Mouse (Mus musculus) thymus, adult 2 months (tissue): ENCODE measurements around the gene Rbfox3. TPM values are rescaled to one million over a fixed set of nuclear protein-coding genes. Genes with fewer than 3 reads are reported as not detected.

Experiments
- DNase-seq: peaks from one replicate; pipeline ENCODE4 v3.0.0; 2021
- H3K27ac ChIP-seq: fragments of 200-500 bp; 2 replicates; pipeline ENCODE4 v1.5.1; 2012; ENCODE audit warnings: low read length, control low read depth; ENCODE audit not compliant: control insufficient read depth, insufficient read depth
- H3K27me3 ChIP-seq: fragments of 200-500 bp; 2 replicates; pipeline ENCODE4 v1.6.1; 2012; ENCODE audit warnings: mild to moderate bottlenecking, low read length, moderate library complexity, mixed read lengths; ENCODE audit not compliant: control insufficient read depth, insufficient read depth
- H3K36me3 ChIP-seq: fragments of 200-500 bp; 2 replicates; pipeline ENCODE4 v1.6.1; 2012; ENCODE audit warnings: mild to moderate bottlenecking, low read length, moderate library complexity; ENCODE audit not compliant: control insufficient read depth, insufficient read depth
- H3K4me1 ChIP-seq: fragments of 200-500 bp; replicated peaks from 2 replicates; pipeline ENCODE4 v1.6.1; 2012; ENCODE audit warnings: low read length; ENCODE audit not compliant: control insufficient read depth, insufficient read depth
- H3K4me3 ChIP-seq: fragments of 200-500 bp; 2 replicates; pipeline ENCODE4 v1.5.1; 2012; ENCODE audit warnings: mild to moderate bottlenecking, low read length, control low read depth, moderate library complexity; ENCODE audit not compliant: control insufficient read depth, insufficient read depth
- CTCF ChIP-seq: fragments of 200-500 bp; IDR thresholded peaks from 2 replicates; pipeline ENCODE4 v1.5.1; 2012; ENCODE audit warnings: mild to moderate bottlenecking, control low read depth, low read length, moderate library complexity, borderline replicate concordance; ENCODE audit not compliant: control insufficient read depth, poor library complexity, insufficient read depth; ENCODE audit errors: extremely low read depth
- POLR2A ChIP-seq: fragments of 200-500 bp; IDR thresholded peaks from 2 replicates; pipeline ENCODE4 v1.6.1; 2012; ENCODE audit warnings: mild to moderate bottlenecking, low read length, control low read depth, moderate library complexity; ENCODE audit not compliant: control insufficient read depth, poor library complexity, insufficient read depth; ENCODE audit errors: extremely low read depth
- WGBS: fragments of 180-500 bp; shearing (Covaris S2); methylation state at CpG from one replicate; pipeline ENCODE4 v1.1.7; 2018; 5-methylcytosine and 5-hydroxymethylcytosine counted together
- polyA plus RNA-seq: library from polyadenylated mRNA; depleted of rRNA; stranded (reverse); fragments of >200 nt; gene quantifications from 2 replicates; pipeline ENCODE4 v1.2.3, GENCODE M21; 2012; rRNA removed

The Rbfox3 gene
- 0.32 and 0.50 TPM in 2 replicates for polyA plus RNA-seq

DNA sequence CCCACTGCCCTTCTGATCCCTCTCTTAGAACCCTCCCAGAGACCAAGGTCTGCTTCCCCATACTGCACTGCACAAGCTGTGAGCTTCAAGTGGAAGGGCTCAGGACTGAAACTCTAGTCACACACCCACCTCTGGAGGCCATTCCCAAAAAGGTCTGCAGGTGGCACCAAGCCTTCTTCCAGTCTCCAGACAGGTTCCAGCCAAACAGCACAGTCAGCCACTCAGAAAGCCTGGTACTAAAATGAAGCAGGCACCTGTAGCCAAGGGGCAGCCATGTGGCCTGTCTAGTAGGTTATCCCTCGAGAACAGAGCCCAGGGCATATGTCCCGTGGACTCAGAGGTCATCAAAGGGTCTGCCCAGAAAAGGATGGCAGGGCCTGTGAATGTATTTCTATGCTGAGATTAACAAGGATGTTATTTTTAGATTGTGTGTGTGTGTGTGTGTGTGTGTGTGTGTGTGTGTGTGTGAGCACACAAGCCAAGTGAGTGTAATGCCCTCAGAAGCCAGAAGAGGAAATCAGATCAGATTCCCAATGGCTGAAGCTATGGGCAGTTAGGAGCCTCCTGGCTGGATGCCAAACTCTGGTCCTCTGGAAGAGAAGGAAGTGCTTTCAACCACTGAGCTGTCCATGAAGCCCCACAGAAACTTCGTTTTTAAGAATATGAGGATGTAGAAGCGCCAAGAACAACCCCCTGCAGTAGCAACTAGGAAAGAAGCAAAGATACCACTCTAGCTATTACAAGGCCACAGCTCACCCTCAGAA, at the start of gene Rbfox3:
Rbfox3 (minus strand) TSS at position 291 of the 764 bp plus-strand sequence.
- Histone ChIP-seq H3K36me3 (no peaks in the 10 kb centered on the region), H3K4me3 (no peak within 1 kb of the TSS), H3K27me3 (no peaks in the 10 kb centered on the region; the same call in 1 of the 2 replicates), H3K27ac (no peak within 1 kb of the TSS), H3K4me1 (no peaks in the 10 kb centered on the region)
- WGBS: 44% methylated on average over 4 of the region's 4 CpGs
- no peak for DNase-seq
- TF ChIP-seq POLR2A (no peak), CTCF (no peak)

DNA sequence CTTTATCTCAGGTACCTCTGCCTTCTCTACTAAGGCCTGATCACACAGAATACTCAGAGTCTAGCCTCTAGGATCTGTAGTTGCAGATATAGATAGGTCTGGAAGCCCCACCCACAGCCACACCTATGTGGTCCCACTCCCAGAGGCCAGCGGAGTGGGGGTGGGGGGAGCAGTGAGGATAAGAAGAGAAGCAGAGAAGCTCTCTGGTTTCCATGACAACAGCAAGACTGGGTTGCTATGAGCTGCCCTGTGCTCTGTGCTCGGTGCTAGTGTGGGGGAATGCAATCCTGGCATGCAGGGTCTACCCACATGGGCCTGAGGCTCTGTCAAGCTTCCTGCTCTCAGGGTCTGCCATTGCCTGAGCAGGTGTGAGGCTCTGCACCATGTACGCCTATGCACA, 49.3 kb upstream of the Rbfox3 start:
- 80% methylated on average over 3 of the region's 3 CpGs for WGBS
- no peak overlapping the region for H3K27ac ChIP-seq
- no peak overlapping the region for H3K4me3 ChIP-seq
- H3K4me1 ChIP-seq: no peaks in the 10 kb centered on the region
- DNase-seq: no peak
- no peaks in the 10 kb centered on the region for H3K36me3 ChIP-seq
- TF ChIP-seq POLR2A (no peak), CTCF (no peak)
- no peaks in the 10 kb centered on the region for H3K27me3 ChIP-seq

DNA sequence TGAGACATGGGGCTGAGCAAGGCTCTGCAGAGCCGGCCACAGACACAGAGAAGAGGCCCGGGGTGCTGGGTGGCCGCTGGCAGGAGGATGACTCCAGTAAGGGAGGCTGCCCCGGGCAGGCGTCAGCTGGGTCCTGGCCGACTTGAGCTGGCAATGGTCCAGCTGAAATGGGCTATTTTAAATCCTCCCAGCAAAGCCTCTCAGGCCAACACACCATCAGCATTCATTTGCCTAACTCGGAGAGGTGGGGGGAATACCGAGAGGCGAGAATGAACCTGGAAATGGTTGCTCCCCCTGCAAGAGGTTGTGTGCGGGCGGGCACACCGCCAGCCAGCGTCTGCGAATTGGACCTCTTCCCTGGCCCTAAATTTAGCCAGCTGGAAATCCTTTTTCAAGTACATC, 45.7 kb upstream of the Rbfox3 start:
- Histone ChIP-seq H3K27ac (no peak overlapping the region), H3K36me3 (no peaks in the 10 kb centered on the region), H3K27me3 (no peaks in the 10 kb centered on the region), H3K4me3 (no peak overlapping the region), H3K4me1 (peaks cover 3% of the 10 kb centered on the region; the same call in 1 of the 2 replicates)
- no peak for DNase-seq
- whole genome bisulfite sequencing: 76% methylated on average over 14 of the region's 14 CpGs
- TF ChIP-seq POLR2A: no peak
- no peak for TF ChIP-seq CTCF

DNA sequence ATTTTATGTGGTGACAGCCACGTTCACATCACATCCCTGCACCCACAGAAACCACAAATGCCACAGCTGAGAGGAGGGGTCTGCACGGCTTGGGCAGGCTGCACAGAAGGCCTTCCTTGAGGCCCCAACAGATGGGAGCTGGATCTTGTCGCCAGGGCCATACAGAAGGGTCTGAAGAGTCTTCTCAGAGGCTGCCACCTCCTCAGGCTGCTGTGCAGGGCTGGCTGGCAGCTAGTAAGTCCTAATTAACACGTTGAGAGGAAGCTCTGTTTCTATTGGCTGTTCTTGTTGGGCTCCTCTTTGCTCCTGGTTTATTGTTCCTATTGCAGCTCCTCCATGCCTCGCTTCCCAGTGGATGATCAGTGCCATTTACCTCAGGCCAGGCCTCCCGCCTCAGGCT, 43.6 kb upstream of the Rbfox3 start:
- WGBS: 43% methylated on average over 6 of the region's 6 CpGs
- H3K27me3 ChIP-seq: no peaks in the 10 kb centered on the region
- H3K27ac ChIP-seq: no peak overlapping the region
- H3K4me3 ChIP-seq: no peak overlapping the region
- H3K36me3 ChIP-seq: no peaks in the 10 kb centered on the region
- TF ChIP-seq CTCF: no peak
- no peak for TF ChIP-seq POLR2A
- no peak for DNase-seq
- peaks cover 3% of the 10 kb centered on the region; the same call in 1 of the 2 replicates for H3K4me1 ChIP-seq

DNA sequence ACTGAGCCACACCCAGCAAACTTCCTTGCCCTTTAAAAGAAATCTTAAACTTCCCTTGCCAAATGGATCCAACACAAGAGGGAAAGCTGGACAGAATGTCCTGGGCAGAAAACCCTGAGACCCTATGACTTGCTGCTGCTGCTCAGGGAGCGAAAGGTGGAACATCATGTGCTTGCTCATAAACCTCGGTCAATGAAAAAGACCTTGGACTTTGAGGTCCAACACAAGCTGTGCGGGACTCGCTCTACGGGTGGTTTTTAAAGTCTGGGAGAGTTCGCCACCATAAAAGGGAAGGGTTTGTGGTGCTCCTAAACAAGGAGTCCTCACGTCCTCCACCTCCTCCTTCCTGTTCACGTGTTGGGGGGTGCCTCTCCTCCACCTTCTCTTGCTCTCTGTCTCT, 34.5 kb upstream of the Rbfox3 start:
- 81% methylated on average over 8 of the region's 8 CpGs for WGBS
- Histone ChIP-seq H3K36me3 (no peaks in the 10 kb centered on the region), H3K27me3 (no peaks in the 10 kb centered on the region), H3K4me1 (no peaks in the 10 kb centered on the region), H3K4me3 (no peak overlapping the region), H3K27ac (no peak overlapping the region)
- no peak for DNase-seq
- no peak for TF ChIP-seq POLR2A
- TF ChIP-seq CTCF: no peak

DNA sequence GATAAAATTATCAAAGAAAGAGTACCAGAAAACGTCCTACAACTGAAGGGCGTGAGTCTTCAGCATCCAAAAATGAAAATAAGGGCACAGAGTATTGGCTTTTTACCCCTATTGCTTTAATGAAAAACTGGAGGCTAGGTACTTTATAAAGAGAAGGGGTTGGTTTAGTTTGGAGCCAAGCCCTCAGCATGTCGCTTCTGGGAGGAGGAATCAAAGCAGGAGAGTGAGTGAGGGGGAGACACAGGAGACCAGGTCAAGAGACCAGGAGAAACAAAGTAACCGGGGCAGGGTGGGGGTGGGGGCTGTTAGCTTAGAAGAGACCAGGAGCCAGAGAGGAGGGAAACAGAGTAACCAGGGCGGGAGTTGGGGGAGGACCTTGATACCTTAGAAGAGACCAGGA, 29.9 kb upstream of the Rbfox3 start:
- H3K4me3 ChIP-seq: no peak overlapping the region
- no peaks in the 10 kb centered on the region for H3K27me3 ChIP-seq
- DNase-seq: no peak
- H3K36me3 ChIP-seq: no peaks in the 10 kb centered on the region
- no peaks in the 10 kb centered on the region for H3K4me1 ChIP-seq
- no peak overlapping the region for H3K27ac ChIP-seq
- 62% methylated on average over 5 of the region's 5 CpGs for WGBS
- TF ChIP-seq POLR2A: no peak
- TF ChIP-seq CTCF: no peak
